11 mouse cellular contexts compared by ENCODE assay signal in the genomic region with DNA sequence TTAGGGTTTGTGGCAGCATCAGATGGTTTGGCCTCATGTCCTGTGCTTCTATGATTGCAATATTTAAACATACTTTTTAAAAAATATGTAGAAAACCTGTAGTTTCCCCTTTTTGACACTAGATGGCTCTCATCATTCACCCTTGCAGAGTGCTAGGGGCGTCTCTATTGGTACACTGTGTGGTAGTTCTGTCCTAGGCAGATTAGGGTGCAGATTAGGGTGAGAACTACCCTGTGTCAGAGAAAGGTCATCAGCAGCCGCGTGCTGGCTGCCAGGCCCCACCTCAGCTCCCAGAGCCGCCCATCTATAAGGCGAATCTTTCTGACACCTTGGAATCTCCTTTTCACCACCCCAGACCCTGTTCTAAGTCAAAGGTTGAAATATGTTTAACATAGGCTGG. TPM values are rescaled to one million over a fixed set of nuclear protein-coding genes. Genes with fewer than 3 reads are reported as not detected.
A peak's percentile ranks its signal among the peaks of the same experiment; 100 is the strongest.
DNase-seq lines count a peak whose midpoint lies in the region; ATAC-seq and TF ChIP-seq lines count a peak whose summit lies in the region.
"Had no signal": no experiment of that assay in that cellular context is flagged by ENCODE, and none has a peak within 500 bp of the region (broad histone marks: within the 10 kb centered on the region; RNA-seq: fewer than 3 reads in every experiment).

No protein-coding gene starts in this region.

- H3K36me3 ChIP-seq in midbrain, postnatal 0 days (ENCODE audit: insufficient read depth, low read length): peaks cover 26% of the 10 kb centered on the region
- peaks cover 8% of the 10 kb centered on the region; the same call in 1 of the 2 replicates for H3K36me3 ChIP-seq in midbrain, embryonic 15.5 days (replicated peaks)
- peaks cover 2% of the 10 kb centered on the region; the same call in 1 of the 2 replicates for H3K36me3 ChIP-seq in intestine, embryonic 16.5 days (ENCODE audit: control insufficient read depth, insufficient read depth, low read length)

- H3K9me3 ChIP-seq in midbrain, postnatal 0 days (ENCODE audit: low read length): no peaks in the 10 kb centered on the region
- H3K9me3 ChIP-seq in midbrain, embryonic 15.5 days: no peaks in the 10 kb centered on the region
- H3K9me3 ChIP-seq in intestine, embryonic 16.5 days (ENCODE audit: control insufficient read depth, low read length): no peaks in the 10 kb centered on the region
- H3K9me3 ChIP-seq: neural tube, embryonic 12.5 days had no signal

- no peak overlapping the region for H3K4me2 ChIP-seq in midbrain, postnatal 0 days (ENCODE audit: low read depth, low read length, poor library complexity, severe bottlenecking)
- no peak overlapping the region for H3K4me2 ChIP-seq in midbrain, embryonic 15.5 days
- H3K4me2 ChIP-seq in intestine, embryonic 16.5 days (ENCODE audit: low read depth, low read length): no peak overlapping the region
- H3K4me2 ChIP-seq: neural tube, embryonic 12.5 days had no signal

- H3K4me1 ChIP-seq in midbrain, postnatal 0 days (ENCODE audit: insufficient read depth, low read length): no peaks in the 10 kb centered on the region
- H3K4me1 ChIP-seq in midbrain, embryonic 15.5 days: no peaks in the 10 kb centered on the region
- no peaks in the 10 kb centered on the region for H3K4me1 ChIP-seq in intestine, embryonic 16.5 days (ENCODE audit: control insufficient read depth, insufficient read depth, low read length)
- H3K4me1 ChIP-seq: neural tube, embryonic 12.5 days had no signal

- DNase-seq in adrenal gland, postnatal 14 days: peak; percentile 18
- DNase-seq in adrenal gland, postnatal 10 days: no peak
- peak; percentile 42 for DNase-seq in midbrain, postnatal 0 days (ENCODE audit: low spot score)
- peak; percentile 70 for DNase-seq in retina, postnatal 1 day
- no peak for DNase-seq in urinary bladder, adult 18-20 months (ENCODE audit: low spot score in 2 of 2)
- no peak for DNase-seq in kidney, adult 8-10 months

- ATAC-seq in midbrain, postnatal 0 days (ENCODE audit: low FRiP score): no peak
- no peak for ATAC-seq in midbrain, embryonic 15.5 days (replicated peaks)
- ATAC-seq in intestine, embryonic 16.5 days: 0 out of 2 replicates have a peak, but pooled peaks have one; percentile 38

- TF ChIP-seq CTCF in midbrain, postnatal 0 days (IDR thresholded peaks at IDR 0.05): peak; percentile 66

- H3K27me3 ChIP-seq in midbrain, postnatal 0 days (ENCODE audit: insufficient read depth, low read length): no peaks in the 10 kb centered on the region
- no peaks in the 10 kb centered on the region for H3K27me3 ChIP-seq in midbrain, embryonic 15.5 days (replicated peaks)
- no peaks in the 10 kb centered on the region for H3K27me3 ChIP-seq in intestine, embryonic 16.5 days (replicated peaks; ENCODE audit: control insufficient read depth, insufficient read depth, low read length)
- H3K27me3 ChIP-seq: neural tube, embryonic 12.5 days had no signal

- WGBS in midbrain, postnatal 0 days: 72% methylated on average over 5 of the region's 5 CpGs
- WGBS in midbrain, embryonic 15.5 days: 75% methylated on average over 5 of the region's 5 CpGs
- WGBS in intestine, embryonic 16.5 days: 68% methylated on average over 5 of the region's 5 CpGs

- H3K4me3 ChIP-seq in midbrain, postnatal 0 days (ENCODE audit: low read depth, low read length): no peak overlapping the region
- no peak overlapping the region for H3K4me3 ChIP-seq in midbrain, embryonic 15.5 days
- H3K4me3 ChIP-seq in intestine, embryonic 16.5 days (ENCODE audit: low read length): no peak overlapping the region
- H3K4me3 ChIP-seq: neural tube, embryonic 12.5 days had no signal

- no peak overlapping the region for H3K9ac ChIP-seq in midbrain, postnatal 0 days (replicated peaks; ENCODE audit: low read length, poor library complexity, severe bottlenecking)
- no peak overlapping the region for H3K9ac ChIP-seq in midbrain, embryonic 15.5 days
- no peak overlapping the region for H3K9ac ChIP-seq in intestine, embryonic 16.5 days (ENCODE audit: low read depth, low read length)
- H3K9ac ChIP-seq: neural tube, embryonic 12.5 days had no signal

- H3K27ac ChIP-seq in midbrain, postnatal 0 days (ENCODE audit: low read depth, low read length): no peak overlapping the region
- no peak overlapping the region for H3K27ac ChIP-seq in midbrain, embryonic 15.5 days
- no peak overlapping the region for H3K27ac ChIP-seq in intestine, embryonic 16.5 days (ENCODE audit: low read length)
- H3K27ac ChIP-seq: neural tube, embryonic 12.5 days had no signal

RNA-seq across cellular contexts. Expression of a gene that starts 9.6 kb away (rescaled TPM):
- total RNA-seq in adrenal gland, postnatal 14 days (2021): 102 and 115 TPM in 2 replicates
- total RNA-seq in adrenal gland, postnatal 10 days (2021): 10 to 100 TPM; 84.3 to 86.7 TPM
- total RNA-seq in midbrain, postnatal 0 days (2014; rRNA removed): 2.0 and 2.9 TPM in 2 replicates
- polyA plus RNA-seq in midbrain, postnatal 0 days (2015; fragmentation: Nextera tagmentation; extraction: Ambion mirVana): 4.3 and 4.5 TPM in 2 replicates
- 4.7 and 5.4 TPM in 2 replicates for polyA plus RNA-seq in midbrain, embryonic 15.5 days (2015; fragmentation: Nextera tagmentation; extraction: Ambion mirVana)
- 27.5 and 27.6 TPM in 2 replicates for polyA plus RNA-seq in intestine, embryonic 16.5 days (2015; fragmentation: Nextera tagmentation; extraction: Ambion mirVana)

RNA-seq across cellular contexts. Expression of a gene that starts 19.5 kb away (rescaled TPM):
- 8.6 and 11.2 TPM in 2 replicates for total RNA-seq in adrenal gland, postnatal 14 days (2021)
- 10 to 100 TPM in 1 of 2 experiments, 1 to 10 TPM in 1; 9.1 to 10.9 TPM for total RNA-seq in adrenal gland, postnatal 10 days (2021)
- total RNA-seq in midbrain, postnatal 0 days (2014; rRNA removed): 35.1 and 44.2 TPM in 2 replicates
- 26.9 and 28.8 TPM in 2 replicates for polyA plus RNA-seq in midbrain, postnatal 0 days (2015; fragmentation: Nextera tagmentation; extraction: Ambion mirVana)
- polyA plus RNA-seq in midbrain, embryonic 15.5 days (2015; fragmentation: Nextera tagmentation; extraction: Ambion mirVana): 33.7 and 34.2 TPM in 2 replicates
- polyA plus RNA-seq in intestine, embryonic 16.5 days (2015; fragmentation: Nextera tagmentation; extraction: Ambion mirVana): 9.8 and 10.1 TPM in 2 replicates

RNA-seq across cellular contexts. Expression of a gene that starts 22.8 kb away (rescaled TPM):
- total RNA-seq in adrenal gland, postnatal 14 days (2021): not detected in 2 replicates
- not detected for total RNA-seq in adrenal gland, postnatal 10 days (2021)
- total RNA-seq in midbrain, postnatal 0 days (2014; rRNA removed): 0.44 TPM in 1 of 2 replicates, not detected in the other
- polyA plus RNA-seq in midbrain, postnatal 0 days (2015; fragmentation: Nextera tagmentation; extraction: Ambion mirVana): not detected in 2 replicates
- polyA plus RNA-seq in midbrain, embryonic 15.5 days (2015; fragmentation: Nextera tagmentation; extraction: Ambion mirVana): 0.22 TPM in 1 of 2 replicates, not detected in the other
- not detected in 2 replicates for polyA plus RNA-seq in intestine, embryonic 16.5 days (2015; fragmentation: Nextera tagmentation; extraction: Ambion mirVana)
- total RNA-seq: left cerebral cortex, postnatal 10 days had no signal
- polyA plus RNA-seq: C2C12; neural tube, embryonic 12.5 days had no signal

RNA-seq across cellular contexts. Expression of a gene that starts 34.3 kb away (rescaled TPM):
- total RNA-seq in adrenal gland, postnatal 14 days (2021): 129 and 141 TPM in 2 replicates
- total RNA-seq in adrenal gland, postnatal 10 days (2021): 100 to 1,000 TPM; 116 to 118 TPM
- total RNA-seq in midbrain, postnatal 0 days (2014; rRNA removed): 32.4 and 37.1 TPM in 2 replicates
- 27.2 and 29.2 TPM in 2 replicates for polyA plus RNA-seq in midbrain, postnatal 0 days (2015; fragmentation: Nextera tagmentation; extraction: Ambion mirVana)
- 27.8 and 31.7 TPM in 2 replicates for polyA plus RNA-seq in midbrain, embryonic 15.5 days (2015; fragmentation: Nextera tagmentation; extraction: Ambion mirVana)
- 168 and 189 TPM in 2 replicates for polyA plus RNA-seq in intestine, embryonic 16.5 days (2015; fragmentation: Nextera tagmentation; extraction: Ambion mirVana)

Comparison
In these comparisons a context has a peak if more than half of its experiments do, and no peak if none do; other contexts are left out.
1. DNase-seq: peak in adrenal gland, postnatal 14 days (single experiment), midbrain, postnatal 0 days (single experiment) and retina, postnatal 1 day (single experiment); none in adrenal gland, postnatal 10 days (single experiment), urinary bladder, adult 18-20 months (0 of 2) and kidney, adult 8-10 months (0 of 2).
2. RNA of a gene that starts 9.6 kb away (total RNA-seq): 102 to 115 TPM in adrenal gland, postnatal 14 days and 84.3 to 86.7 TPM in adrenal gland, postnatal 10 days; 2.0 to 2.9 TPM in midbrain, postnatal 0 days; every median in the first group is over 10 times any median in the second.